Mouse (Mus musculus) activated CD4-positive, CD25-positive, alpha-beta regulatory T cell, adult 4 months (primary cell): ENCODE measurements around the gene Itgb5. TPM values are rescaled to one million over a fixed set of nuclear protein-coding genes. Genes with fewer than 3 reads are reported as not detected.

Experiments used
- ATAC-seq: one replicate; pipeline ENCODE4 v1.8.0; 2017
- polyA plus RNA-seq, 2 experiments: library from polyadenylated mRNA; unstranded; fragments of 100-300 nt; shearing (Covaris generic); gene quantifications; one replicate each; pipeline ENCODE4 v1.2.1; 2017

Itgb5 gene
- polyA plus RNA-seq, 2 experiments from 2014 or later: 0.85 to 1.6 TPM

DNA sequence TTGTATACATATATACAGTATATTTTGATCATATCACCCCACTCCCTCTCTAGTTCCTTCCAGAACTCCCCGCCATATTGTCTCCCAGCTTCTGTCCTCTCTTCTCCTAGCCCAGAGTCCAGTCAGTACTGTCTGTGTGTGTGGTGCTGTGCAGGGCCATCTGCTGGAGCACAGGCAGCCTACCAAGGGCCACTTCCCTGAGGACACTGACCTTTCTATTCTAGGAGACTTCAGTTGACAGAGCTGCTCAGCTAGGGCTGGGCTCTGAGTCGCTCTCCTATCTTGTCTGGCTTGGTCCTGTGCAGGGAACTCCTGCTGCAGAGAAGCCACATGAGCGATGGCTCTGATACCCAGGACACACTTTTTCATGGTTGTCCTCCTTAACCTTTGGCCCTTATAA is 166.0 kb downstream of the Itgb5 start:
- ATAC-seq: no peak

DNA sequence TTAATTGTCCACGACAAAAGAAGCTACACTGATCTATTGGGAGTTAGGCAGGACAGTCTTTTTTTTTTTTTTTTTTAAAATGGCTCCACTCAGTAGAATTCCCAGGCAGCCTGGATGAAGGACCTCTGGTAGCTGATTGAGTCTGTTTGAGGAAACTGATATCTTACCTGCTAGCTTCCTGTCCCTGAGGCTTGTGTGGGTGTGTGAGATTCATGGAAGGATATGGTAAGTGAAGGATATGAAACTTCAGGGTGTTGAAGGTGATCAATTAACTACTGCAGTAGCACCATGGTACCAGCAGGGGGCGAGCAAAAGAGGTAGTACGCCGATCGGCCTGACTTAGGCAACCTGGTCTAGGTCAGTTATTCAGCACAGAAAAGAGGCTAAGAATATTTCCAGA is 166.6 kb downstream of the Itgb5 start:
- ATAC-seq: peak; percentile 46

DNA sequence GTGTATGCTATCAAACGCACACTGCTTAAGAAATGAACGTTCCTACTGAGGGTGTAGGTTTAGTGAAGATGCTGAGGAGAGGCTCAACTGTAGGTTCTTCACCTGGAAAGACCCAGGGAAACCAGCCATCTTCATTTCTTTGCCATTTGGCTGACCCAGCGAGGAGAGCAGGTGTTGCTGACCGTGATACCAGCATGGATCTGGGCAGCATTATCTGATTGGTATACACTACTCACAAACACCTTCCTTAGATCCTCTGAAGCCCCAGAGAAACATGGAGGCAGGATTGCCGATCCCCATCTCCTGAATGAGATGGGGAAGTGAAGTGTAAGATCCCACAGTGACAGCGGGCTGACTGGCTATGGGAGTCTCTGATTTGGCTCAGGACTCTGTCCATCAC is 168.5 kb downstream of the Itgb5 start:
- ATAC-seq: no peak

Other genes starting within 250 kb of the Itgb5 start
- gene Heg1, start 145.3 kb upstream of the Itgb5 start, polyA plus RNA-seq: 10 to 100 TPM; 27.0 to 32.0 TPM
- gene Muc13, start 35.6 kb upstream of the Itgb5 start, polyA plus RNA-seq: 1 to 10 TPM in 1 of 2 experiments, under 1 TPM in 1; 0.41 to 1.3 TPM
- 10 to 100 TPM; 27.4 to 37.8 TPM for gene Umps, start 137.4 kb downstream of the Itgb5 start, polyA plus RNA-seq